Mouse (Mus musculus) ES-Bruce4 (cell line): Measurements from ENCODE around the gene Tbc1d2b.

Experiments
- CTCF ChIP-seq: IDR thresholded peaks from one replicate; pipeline ENCODE4 v1.8.1; 2011; ENCODE audit warnings: low read depth, low read length
- POLR2A ChIP-seq: IDR thresholded peaks from one replicate; pipeline ENCODE4 v1.8.1; 2011; ENCODE audit warnings: low read length; ENCODE audit not compliant: insufficient read depth

DNA sequence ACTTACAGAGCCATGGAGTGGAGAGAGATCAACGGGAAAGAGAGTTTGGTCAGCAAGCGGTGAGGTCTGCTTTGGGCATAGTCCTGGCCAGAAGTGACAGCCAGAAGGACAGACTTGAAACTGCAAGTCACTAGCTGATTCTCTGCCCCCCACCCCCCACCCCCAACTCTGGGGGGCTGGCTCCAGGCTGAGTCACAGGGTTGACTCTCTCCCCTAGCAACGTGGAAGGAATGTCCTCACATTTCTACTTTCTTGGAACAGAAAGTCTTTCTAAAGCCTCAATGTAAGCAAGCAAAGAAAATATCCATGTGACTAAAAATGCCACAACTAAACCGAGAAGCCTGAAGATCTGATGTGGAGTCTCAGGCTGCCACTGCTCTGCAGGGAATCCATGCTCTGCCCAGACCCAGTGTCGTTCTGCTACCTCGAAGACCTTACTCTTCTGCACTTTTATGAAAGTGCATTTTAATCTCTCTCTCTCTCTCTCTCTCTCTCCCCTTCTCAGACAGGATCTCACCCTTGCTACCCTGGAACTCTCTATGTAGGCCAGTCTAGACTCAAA lies 14.7 kb downstream of the Tbc1d2b start:
- TF ChIP-seq CTCF (no peak), POLR2A (no peak)
